Mouse (Mus musculus): ENCODE measurements around the gene Dst.

Gene Dst

DNA sequence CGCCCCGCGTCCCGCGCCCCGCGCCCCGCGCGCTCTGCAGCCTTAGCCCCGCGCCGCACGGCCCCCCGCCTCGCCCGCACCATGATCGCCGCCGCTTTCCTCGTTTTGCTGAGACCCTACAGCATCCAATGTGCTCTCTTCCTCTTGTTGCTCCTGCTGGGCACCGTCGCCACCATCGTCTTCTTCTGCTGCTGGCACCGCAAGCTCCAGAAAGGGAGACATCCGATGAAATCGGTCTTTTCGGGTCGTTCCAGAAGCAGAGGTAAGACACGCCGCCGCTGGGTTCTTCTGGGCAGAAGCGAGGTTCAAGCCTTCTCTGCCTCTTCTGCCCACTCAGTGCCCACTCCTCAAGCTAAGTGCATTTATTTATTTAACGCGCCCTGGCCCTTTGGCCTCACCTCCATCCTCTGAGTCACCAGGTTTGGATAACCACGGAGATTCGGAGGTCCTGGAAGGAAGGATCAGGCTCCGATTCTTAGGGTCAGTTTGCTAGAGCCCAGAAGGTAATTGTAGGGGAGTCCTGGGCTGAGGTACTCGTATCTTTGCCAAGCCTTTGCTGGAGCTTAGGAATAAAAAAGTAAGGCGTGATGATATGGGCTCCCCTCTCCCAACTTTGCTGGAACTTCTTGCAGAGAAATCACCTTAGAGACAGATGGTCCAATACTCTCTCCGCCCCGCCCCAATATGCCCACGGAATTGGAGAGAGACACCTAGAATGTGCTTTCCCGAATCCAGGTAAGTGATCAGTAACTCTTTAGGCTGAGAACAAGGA, at the start of gene Dst:
Gene Dst, plus strand, starts transcription at position 35 of the 772 bp plus-strand sequence.
- DNase-seq, result no peak

GRCm38 (mm10) chr1:33869031-33869430, 39.0 kb upstream of the Dst start:
- DNase-seq, result no peak

DNA sequence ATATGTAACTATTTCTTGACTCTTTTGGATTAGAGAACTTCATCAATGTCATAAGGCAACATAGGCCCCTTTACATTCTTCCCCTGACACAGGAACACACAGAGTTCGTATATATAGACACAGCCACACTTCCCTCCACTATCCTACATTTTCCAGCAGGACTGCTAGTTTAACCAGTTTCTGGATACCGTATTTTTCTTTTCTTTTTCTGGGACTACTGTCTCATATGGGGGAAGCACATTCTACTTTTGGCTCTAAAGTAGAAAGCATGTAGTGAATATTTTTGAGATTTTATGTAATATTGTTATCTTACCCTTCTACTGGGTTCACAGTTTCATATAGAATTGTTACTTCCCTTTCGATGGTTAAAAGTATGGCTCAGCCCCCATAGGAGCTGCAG, 38.6 kb upstream of the Dst start:
- DNase-seq, result no peak

- no peak for DNase-seq
Measured at GRCm38 (mm10) chr1:33873561-33873960, 34.5 kb upstream of the Dst start.

GRCm38 (mm10) chr1:33875691-33876090, 32.3 kb upstream of the Dst start:
- peak; percentile 9 for DNase-seq

GRCm38 (mm10) chr1:33876416-33876815, 31.6 kb upstream of the Dst start:
- no peak for DNase-seq

GRCm38 (mm10) chr1:33878170-33878569, 29.9 kb upstream of the Dst start:
- no peak for DNase-seq

GRCm38 (mm10) chr1:33883102-33883839, 24.8 kb upstream of the Dst start:
- peak; percentile 46 for DNase-seq

GRCm38 (mm10) chr1:33892784-33893183, 15.2 kb upstream of the Dst start:
- DNase-seq, result peak; percentile 67

DNA sequence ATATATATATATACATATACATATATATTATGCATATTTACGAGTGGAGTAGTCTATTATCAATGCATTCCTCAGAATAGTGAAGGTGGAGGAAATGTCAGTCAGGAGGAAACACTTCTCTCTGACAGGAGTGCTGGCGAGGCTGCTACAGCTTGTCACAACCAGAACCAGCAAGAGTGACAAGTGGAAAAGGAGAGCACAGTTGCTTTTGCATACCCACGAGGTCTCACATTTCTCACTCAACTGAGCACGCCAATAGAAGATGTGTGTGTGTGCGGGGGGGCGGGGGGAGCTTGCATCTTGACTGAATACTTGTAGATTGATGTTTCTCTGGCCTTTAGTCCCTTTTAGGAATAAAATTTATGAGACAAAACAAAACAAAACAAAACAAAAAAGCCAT, 11.9 kb upstream of the Dst start:
- DNase-seq, result no peak

DNA sequence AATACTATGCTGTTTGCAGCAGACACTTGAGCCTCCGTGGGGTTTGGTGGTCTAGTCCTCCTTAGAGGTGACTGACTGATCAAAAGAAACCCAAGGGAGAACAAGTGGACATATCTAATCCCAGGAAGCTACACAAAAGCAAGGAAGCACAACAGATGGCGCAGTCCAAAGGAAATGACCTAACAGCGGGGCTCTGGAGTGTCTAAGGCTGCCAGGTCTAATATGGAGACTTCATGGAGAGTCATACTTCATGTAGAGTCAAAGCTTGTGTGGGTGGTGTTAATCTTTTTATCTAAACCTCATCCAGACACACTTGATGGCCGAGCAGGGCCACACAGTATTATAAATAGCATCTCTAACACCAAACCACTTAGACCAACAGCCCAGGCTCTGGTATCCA, 11.4 kb upstream of the Dst start:
- DNase-seq, result no peak

- no peak for DNase-seq
Measured at GRCm38 (mm10) chr1:33897426-33897825, 10.6 kb upstream of the Dst start.

DNA sequence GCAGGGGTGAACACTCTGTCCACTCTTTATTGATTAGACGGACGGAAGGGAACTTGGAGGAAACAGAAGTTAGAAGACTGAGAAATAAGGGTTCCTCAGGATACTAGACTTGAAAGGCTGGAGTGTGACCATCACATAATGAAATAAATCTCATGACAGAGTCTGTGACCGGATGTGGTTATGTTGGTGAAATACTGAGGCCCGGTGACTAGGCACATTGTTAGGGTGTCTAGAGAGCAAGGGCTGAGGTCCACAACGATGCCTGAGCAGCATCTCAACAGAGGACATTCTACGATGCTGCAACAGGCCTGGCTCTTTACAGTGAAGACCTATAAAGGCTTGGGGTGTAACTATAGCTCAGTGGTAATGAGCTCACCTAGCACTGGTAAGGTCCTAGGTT, 9.7 kb upstream of the Dst start:
- no peak for DNase-seq

- DNase-seq, result no peak
Measured at GRCm38 (mm10) chr1:33900175-33900574, 7.8 kb upstream of the Dst start.

- DNase-seq, result peak; percentile 9
Measured at GRCm38 (mm10) chr1:33903587-33903986, 4.4 kb upstream of the Dst start.

GRCm38 (mm10) chr1:33906216-33906615, 1.8 kb upstream of the Dst start:
- no peak for DNase-seq

GRCm38 (mm10) chr1:33906927-33907326, 1.1 kb upstream of the Dst start:
- no peak for DNase-seq

GRCm38 (mm10) chr1:33907421-33908190, 419 bp upstream of the Dst start, which contains the start of gene Bend6:
Gene Bend6, minus strand, starts transcription at chr1:33907816.
- peak; percentile 52 for DNase-seq

GRCm38 (mm10) chr1:33911589-33911988, 3.6 kb downstream of the Dst start:
- DNase-seq, result no peak

GRCm38 (mm10) chr1:33916554-33916953, 8.5 kb downstream of the Dst start:
- DNase-seq, result no peak

- no peak for DNase-seq
Measured at GRCm38 (mm10) chr1:33922975-33923374, 14.9 kb downstream of the Dst start.

GRCm38 (mm10) chr1:33925283-33925682, 17.3 kb downstream of the Dst start:
- no peak for DNase-seq

- no peak for DNase-seq
Measured at GRCm38 (mm10) chr1:33927466-33927865, 19.4 kb downstream of the Dst start.

GRCm38 (mm10) chr1:33931791-33932190, 23.8 kb downstream of the Dst start:
- DNase-seq, result no peak

All from lung, postnatal 10 days (tissue).